Mouse (Mus musculus): ENCODE results near the gene Tmem88b. TPM values are rescaled to one million over a fixed set of nuclear protein-coding genes. Genes with fewer than 3 reads are reported as not detected.

Gene Tmem88b
- 0.05 TPM in 1 of 2 replicates, not detected in the other for total RNA-seq (2017)

DNA sequence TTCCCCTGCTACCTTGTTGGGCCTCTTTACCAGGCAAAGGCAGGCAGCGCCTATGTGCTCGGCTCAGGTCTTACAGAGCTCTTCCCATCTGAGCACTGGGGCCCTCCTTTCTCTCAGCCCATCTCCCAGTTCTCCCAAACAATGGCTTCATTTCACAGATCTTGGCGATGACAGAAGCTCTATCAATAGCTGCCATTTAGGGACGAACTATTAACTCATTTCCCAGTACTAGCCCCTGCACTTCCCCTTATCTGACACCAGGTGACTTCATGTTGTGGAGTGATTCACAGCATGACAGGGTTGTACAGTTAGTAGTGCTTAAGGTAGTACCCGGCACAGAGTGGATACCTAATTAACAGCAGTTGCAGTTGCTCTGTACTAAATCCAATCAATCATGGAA is at the start of gene Tmem88b:
Gene Tmem88b (minus strand): TSS at position 56 of the 400 bp plus-strand sequence.
- ATAC-seq (replicated peaks in 1 of 2; ENCODE audit: insufficient read depth in 1 of 2, low FRiP score in 2 of 2, low TSS enrichment in 1 of 2, low read depth in 1 of 2, poor library complexity in 2 of 2, severe bottlenecking in 2 of 2), result no peak

DNA sequence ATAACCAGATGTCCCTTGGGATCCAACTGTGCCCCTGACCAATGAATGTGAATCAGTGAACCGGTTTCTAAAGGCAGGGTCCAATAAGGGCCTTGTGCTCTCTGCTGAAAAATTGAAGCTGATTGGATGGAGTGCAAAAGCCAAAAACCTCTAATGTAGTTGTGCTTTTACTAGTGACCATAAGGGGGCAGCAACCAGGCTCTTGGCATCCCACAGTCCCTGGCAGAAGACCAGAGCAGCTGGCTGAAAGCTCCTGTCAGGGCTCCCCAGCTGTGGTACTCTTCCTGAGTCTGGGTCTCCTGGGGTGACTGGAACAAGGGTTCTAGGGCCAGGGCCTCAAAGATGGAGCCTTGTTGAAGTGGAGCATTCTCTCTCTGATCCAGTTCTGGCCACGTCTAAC is 48.2 kb upstream of the Tmem88b start:
- peak; percentile 29 to 42; a peak in 2 of 4 replicates for ATAC-seq (replicated peaks in 1 of 2; ENCODE audit: insufficient read depth in 1 of 2, low FRiP score in 2 of 2, low TSS enrichment in 1 of 2, low read depth in 1 of 2, poor library complexity in 2 of 2, severe bottlenecking in 2 of 2)

DNA sequence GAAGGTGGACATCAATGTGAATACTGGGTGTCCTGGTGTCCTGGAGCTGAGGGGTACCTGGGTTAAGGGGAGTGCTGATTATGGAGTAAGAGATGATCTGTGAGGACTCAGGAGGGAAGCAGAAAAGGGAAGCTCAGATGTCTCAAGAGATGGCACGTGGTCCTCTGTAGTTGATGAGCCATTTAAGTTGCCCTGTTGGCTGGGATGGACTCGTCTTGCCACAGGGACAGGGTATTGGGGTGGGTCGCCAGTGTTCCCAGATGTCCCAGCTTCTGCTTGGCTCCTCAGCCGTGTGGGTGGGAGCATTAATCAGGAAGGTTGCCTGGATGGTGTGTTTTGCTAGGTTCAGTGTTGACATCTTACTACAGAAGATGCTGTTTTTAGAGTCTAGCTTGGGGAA is 47.6 kb upstream of the Tmem88b start:
- no peak for ATAC-seq (replicated peaks in 1 of 2; ENCODE audit: insufficient read depth in 1 of 2, low FRiP score in 2 of 2, low TSS enrichment in 1 of 2, low read depth in 1 of 2, poor library complexity in 2 of 2, severe bottlenecking in 2 of 2)

DNA sequence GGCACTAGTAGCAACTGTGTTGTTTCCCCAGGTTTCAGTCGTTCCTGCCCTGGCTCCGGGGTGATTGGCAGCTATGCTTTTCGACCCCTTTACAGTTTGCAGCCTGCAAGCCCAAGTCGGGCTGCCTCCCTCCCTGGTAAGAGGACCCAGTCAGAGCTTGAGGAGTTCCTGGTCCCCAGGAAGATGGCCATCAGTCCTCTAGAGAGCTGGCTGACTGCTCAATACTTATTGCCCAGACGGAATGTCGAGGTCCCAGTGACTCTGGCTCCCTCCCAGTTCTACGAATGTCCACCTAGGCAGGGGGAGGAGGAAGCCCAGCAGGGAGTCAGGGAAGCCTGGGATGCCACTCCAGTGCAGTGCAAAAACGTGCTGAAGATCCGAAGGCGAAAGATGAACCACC is 46.6 kb upstream of the Tmem88b start:
- no peak for ATAC-seq (replicated peaks in 1 of 2; ENCODE audit: insufficient read depth in 1 of 2, low FRiP score in 2 of 2, low TSS enrichment in 1 of 2, low read depth in 1 of 2, poor library complexity in 2 of 2, severe bottlenecking in 2 of 2)

DNA sequence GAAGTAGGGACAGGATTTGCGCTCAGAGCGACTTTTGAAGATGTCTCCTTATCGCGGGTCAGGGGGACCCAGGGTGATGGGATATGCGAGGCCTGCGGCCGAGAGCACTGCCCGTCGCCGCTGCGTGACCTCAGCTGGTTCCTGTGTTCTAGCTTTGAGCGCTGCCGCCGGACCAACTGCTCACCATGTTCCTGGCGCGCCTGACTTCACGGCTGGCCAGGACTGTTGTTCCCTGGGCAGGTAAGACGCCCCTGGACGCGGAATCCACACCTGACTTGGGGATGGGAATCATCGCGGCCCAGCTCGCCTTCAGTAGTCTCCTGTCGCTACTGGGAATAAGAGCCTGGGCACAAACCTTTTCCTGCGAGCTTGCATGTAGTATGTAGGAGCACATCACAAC is 46.2 kb upstream of the Tmem88b start:
- ATAC-seq (replicated peaks in 1 of 2; ENCODE audit: insufficient read depth in 1 of 2, low FRiP score in 2 of 2, low TSS enrichment in 1 of 2, low read depth in 1 of 2, poor library complexity in 2 of 2, severe bottlenecking in 2 of 2), result no peak

DNA sequence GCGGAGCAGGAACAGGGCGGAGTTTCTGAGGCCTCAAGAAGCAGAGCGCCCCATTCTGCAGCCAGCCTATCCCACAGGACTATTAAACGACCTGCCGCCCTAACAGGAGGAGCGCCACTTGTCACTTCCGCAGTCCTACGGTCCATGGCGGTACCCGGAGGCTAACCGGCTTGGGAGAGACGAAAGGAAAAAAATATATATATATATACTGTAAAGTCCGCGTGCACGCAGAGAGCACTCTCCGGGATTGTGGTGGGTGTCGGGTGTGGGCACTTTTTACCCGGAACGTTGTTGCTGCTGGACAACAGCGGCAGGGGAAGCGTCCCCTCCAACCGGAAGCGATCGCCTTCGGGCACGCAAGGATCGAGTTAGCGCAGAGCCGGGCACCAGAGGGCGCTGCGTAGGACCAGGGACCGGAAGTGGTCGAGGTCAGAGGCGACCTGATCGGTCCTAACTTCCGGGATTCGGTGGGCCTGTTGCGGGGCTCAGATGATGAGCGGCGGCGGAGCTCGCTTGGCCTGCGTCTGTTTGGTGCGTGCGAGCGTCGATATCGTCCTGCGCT is 45.6 kb upstream of the Tmem88b start, which contains the start of gene Aurkaip1:
Gene Aurkaip1 (plus strand): TSS at position 68 of the 562 bp plus-strand sequence.
- peak; percentile 89 to 93 for ATAC-seq (replicated peaks in 1 of 2; ENCODE audit: insufficient read depth in 1 of 2, low FRiP score in 2 of 2, low TSS enrichment in 1 of 2, low read depth in 1 of 2, poor library complexity in 2 of 2, severe bottlenecking in 2 of 2)

DNA sequence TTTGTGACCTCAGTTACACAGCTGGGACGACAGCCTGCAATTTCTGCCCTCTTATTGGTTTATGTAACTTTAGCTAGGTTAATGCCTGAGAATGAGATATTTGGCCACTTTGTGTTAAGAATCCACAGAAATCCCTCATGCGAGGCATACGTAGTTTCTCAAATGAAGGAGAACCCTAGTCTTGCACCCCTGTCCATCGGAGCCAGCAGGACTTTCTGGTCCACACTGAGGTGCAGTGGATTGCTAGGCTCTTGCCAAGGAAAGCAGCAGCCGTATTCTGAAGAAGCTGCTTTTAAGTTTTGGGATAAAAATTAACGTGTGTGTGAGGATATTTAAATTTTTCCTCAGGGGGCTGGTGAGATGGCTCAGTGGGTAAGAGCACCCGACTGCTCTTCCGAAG is 44.9 kb upstream of the Tmem88b start:
- no peak for ATAC-seq (replicated peaks in 1 of 2; ENCODE audit: insufficient read depth in 1 of 2, low FRiP score in 2 of 2, low TSS enrichment in 1 of 2, low read depth in 1 of 2, poor library complexity in 2 of 2, severe bottlenecking in 2 of 2)

DNA sequence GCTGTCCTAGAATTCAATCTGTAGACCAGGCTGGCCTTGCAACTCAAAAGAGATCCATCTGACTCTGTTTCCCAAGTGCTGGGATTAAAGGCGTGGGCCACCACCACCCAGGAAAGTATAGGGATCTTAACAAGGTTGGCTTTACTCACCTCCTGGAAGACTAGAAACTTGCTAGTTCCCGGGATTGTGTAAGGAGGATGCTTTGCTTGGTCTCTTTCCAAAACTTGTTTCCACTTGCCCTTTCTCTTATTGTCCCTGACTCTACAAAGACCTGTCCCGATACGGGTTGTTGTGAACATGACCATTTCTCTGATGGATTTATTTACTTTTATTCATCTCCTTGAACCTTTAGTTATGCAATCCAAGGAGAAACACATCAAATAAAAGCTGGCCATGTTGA is 44.2 kb upstream of the Tmem88b start:
- ATAC-seq (replicated peaks in 1 of 2; ENCODE audit: insufficient read depth in 1 of 2, low FRiP score in 2 of 2, low TSS enrichment in 1 of 2, low read depth in 1 of 2, poor library complexity in 2 of 2, severe bottlenecking in 2 of 2), result no peak

DNA sequence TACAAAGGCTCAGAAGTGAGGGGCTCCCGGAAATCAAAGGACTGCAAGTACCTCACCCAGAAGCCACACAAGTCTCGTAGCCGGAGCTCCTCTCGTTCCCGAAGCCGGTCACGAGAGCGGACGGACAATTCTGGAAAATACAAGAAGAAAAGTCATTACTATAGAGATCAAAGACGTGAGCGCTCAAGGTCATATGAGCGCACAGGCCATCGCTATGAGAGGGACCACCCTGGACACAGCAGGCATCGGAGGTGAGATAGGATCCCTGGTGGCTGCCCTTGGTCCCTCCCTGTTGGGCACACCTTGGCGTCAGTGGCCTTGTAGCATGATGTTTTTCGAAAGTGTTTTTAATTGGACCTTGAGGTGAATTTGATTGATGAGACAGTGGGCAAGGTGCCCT is 37.8 kb upstream of the Tmem88b start:
- ATAC-seq (replicated peaks in 1 of 2; ENCODE audit: insufficient read depth in 1 of 2, low FRiP score in 2 of 2, low TSS enrichment in 1 of 2, low read depth in 1 of 2, poor library complexity in 2 of 2, severe bottlenecking in 2 of 2), result no peak

DNA sequence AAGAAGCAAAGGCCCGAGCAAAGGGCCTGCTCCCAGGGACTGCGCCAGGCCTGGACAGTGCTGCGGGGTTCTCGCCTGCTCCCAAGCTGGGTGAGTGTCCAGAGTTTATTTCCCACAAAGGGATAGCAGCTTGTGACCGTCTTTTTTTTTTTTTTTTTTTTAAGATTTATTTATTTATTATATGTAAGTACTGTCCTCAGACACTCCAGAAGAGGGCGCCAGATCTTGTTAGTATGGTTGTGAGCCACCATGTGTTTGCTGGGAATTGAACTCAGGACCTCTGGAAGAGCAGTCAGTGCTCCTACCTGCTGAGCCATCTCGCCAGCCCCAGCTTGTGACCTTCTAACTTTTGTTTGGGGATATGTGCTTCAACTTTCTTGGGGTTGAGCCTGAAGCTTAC is 35.4 kb upstream of the Tmem88b start:
- ATAC-seq (replicated peaks in 1 of 2; ENCODE audit: insufficient read depth in 1 of 2, low FRiP score in 2 of 2, low TSS enrichment in 1 of 2, low read depth in 1 of 2, poor library complexity in 2 of 2, severe bottlenecking in 2 of 2), result no peak

DNA sequence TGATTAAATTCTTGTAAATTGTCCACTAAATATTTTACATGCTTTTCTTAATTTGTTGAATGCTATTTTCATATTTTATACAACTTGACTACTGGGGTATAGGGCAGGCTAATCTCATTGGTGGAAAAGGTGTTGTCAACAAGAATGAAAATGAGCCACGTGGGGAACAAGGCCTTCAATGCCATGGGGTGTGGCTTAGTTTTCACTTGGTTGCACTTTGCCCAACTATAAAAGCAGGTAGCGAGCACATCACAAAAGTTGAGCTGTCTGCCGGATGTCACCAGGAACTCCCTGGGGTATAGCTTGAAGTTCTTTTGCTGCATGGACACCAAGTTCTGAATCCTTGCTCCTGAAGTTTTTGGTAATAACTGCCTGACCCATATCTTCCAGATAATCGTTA is 31.9 kb upstream of the Tmem88b start:
- no peak for ATAC-seq (replicated peaks in 1 of 2; ENCODE audit: insufficient read depth in 1 of 2, low FRiP score in 2 of 2, low TSS enrichment in 1 of 2, low read depth in 1 of 2, poor library complexity in 2 of 2, severe bottlenecking in 2 of 2)

DNA sequence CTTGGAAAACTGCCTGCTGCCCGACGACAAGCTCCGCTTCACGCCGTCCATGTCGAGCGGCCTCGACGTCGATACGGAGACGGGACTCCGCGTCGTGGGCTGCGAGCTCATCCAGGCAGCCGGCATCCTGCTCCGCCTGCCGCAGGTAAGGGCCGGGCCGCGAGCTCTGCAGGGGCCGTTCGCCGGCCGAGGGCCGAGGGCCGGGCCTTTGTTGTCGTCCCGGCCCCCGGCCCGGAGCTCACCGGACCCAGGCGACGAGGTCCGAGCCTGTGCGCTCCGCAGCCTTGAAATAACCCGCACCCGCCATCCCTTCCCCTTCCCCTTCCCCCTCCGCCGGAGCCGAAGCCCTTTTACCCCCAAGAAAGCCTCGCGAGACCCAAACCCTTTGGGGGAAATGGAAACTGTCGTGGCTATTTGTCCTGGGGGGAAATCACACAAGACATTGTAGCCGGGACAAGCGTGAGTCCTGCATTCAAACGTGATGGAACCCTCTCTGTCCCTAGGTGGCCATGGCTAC is 27.0 kb upstream of the Tmem88b start:
- ATAC-seq (replicated peaks in 1 of 2; ENCODE audit: insufficient read depth in 1 of 2, low FRiP score in 2 of 2, low TSS enrichment in 1 of 2, low read depth in 1 of 2, poor library complexity in 2 of 2, severe bottlenecking in 2 of 2), result 0 out of 4 replicates have a peak, but pooled peaks of 1 of the 2 experiments have one; percentile 12

DNA sequence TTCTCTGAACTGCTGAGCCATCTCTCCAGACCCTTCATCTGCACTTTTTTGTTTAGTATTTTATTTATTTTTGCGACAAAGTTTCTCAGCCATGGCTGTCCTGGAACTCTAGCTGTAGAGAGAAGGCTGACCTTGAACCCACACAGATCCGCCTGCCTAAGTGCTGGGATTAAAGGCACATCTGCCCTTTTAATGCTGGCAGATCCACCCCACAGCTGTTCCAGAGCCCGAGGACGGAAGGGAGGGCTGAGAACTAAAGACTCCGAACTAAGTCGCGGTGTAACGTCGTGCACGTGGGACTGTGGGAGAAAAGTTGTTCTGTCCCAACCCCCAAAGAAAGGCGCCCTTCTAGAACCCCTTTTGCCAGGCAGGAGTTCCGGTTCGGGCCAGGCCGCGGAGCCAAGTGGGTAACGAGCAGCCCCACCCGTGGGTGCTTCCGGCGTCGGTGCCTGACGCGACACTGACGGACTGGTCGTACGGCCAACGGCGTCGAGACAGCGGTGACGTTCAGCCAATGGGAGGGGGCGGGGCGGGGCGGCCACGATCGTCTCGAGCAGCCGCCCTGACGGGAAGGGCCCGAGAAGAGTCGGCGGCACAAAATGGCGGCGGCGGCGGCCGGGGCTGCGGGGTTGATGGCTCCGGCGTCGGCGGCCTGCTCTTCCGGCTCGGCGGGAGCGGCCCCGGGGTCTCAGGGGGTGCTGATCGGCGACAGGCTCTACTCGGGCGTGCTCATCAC is 26.4 kb upstream of the Tmem88b start, which contains the start of gene Ccnl2:
Gene Ccnl2 (plus strand): TSS at position 561 of the 736 bp plus-strand sequence.
- peak; percentile 99 to 100 for ATAC-seq (replicated peaks in 1 of 2; ENCODE audit: insufficient read depth in 1 of 2, low FRiP score in 2 of 2, low TSS enrichment in 1 of 2, low read depth in 1 of 2, poor library complexity in 2 of 2, severe bottlenecking in 2 of 2)

DNA sequence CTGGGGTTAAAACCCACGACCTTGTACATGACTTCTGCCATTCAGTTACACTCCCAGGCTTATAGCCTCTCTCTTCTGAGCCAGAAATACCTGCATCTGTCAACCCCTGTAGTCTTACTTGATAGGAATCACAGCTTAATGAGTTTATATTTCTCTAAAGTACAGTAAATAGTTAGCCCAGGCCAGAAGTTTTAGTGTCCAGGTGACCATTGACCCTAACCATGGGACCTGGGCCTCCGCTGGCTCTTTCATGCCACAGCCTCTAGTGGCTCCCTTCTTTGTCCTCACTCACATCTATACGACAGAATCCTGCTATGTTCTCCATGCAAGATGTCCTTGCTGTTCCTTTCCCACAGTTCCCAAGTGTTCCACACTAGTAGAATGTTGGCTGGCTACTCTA is 22.2 kb upstream of the Tmem88b start:
- no peak for ATAC-seq (replicated peaks in 1 of 2; ENCODE audit: insufficient read depth in 1 of 2, low FRiP score in 2 of 2, low TSS enrichment in 1 of 2, low read depth in 1 of 2, poor library complexity in 2 of 2, severe bottlenecking in 2 of 2)

DNA sequence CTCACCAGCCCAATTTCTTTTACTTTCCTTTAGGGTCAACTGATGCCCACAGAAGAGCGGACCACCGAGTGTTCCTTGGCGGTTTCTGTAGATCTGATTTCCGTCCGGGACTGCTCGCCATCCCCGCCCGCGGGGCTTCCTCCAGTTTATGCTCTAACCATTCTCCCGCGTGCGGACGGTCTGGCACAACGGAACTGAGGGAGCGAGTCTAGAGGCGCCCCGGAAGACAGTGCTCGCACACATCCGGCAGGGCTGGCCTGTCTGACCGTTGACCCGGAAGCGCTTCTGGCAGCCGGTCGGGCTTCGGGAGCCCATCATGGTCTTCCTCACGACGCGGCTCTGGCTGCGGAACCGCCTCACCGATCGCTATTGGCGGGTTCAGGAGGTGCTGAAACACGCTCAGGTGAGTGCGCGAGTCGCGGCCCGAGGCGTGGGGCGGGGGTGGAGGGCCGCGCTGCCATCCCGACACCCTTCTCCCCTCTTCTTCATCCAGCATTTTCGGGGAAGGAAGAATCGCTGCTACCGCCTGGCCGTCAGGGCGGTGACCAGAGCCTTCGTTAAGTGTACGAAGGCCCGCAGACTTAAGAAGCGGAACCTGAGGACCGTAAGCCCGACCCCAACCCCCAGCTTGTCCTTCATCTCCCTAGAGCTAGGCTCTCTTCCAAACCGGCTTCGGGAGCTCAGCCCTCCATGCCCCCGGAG is 17.8 kb upstream of the Tmem88b start:
- ATAC-seq (replicated peaks in 1 of 2; ENCODE audit: insufficient read depth in 1 of 2, low FRiP score in 2 of 2, low TSS enrichment in 1 of 2, low read depth in 1 of 2, poor library complexity in 2 of 2, severe bottlenecking in 2 of 2), result peak; percentile 94 to 97

DNA sequence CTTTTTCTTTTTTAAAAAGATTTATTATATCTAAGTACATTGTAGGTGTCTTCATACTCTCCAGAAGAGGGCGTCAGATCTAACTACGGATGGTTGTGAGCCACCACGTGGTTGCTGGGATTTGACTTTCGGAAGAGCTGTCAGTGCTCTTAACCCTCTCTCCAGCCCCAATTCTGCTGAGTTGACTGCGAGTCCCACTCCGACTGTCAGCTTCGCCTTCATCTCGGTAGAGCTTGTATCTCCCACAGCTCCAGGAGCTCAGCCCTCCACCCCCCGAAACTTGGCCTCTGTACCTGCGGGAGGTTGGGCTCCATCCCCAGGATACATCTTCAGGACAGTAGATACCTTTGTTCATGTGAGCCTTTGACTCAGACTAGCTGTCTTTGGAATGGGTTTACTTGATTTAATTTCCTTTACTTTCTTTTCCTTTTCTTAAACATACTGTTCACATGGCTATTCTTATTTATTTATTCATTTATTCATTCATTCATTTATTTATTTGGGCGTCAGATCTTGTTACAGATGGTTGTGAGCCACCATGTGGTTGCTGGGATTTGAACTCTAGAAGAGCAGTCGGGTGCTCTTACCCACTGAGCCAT is 17.2 kb upstream of the Tmem88b start, which contains the start of gene Mrpl20:
Gene Mrpl20 (plus strand): TSS at position 138 of the 599 bp plus-strand sequence.
- ATAC-seq (replicated peaks in 1 of 2; ENCODE audit: insufficient read depth in 1 of 2, low FRiP score in 2 of 2, low TSS enrichment in 1 of 2, low read depth in 1 of 2, poor library complexity in 2 of 2, severe bottlenecking in 2 of 2), result 0 out of 4 replicates have a peak, but pooled peaks of 1 of the 2 experiments have one; percentile 22

DNA sequence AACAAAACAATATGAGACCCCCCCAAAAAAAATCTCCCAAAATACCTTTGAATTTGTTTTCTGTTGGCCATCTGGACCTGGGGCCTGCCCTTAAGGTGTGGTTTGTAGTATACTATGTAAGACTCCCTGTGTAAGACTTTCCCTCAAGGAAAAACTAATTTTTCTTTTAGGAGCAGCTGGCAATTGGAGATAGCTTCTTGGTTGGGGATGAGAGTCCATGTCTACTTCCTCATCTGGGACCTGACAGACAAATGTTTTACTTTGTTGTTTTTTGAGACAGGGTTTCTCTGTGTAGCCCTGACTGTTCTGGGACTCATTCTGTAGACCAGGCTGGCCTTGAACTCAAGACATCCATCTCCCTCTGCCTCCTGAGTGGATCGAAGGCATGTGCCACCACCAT is 16.4 kb upstream of the Tmem88b start:
- ATAC-seq (replicated peaks in 1 of 2; ENCODE audit: insufficient read depth in 1 of 2, low FRiP score in 2 of 2, low TSS enrichment in 1 of 2, low read depth in 1 of 2, poor library complexity in 2 of 2, severe bottlenecking in 2 of 2), result no peak

DNA sequence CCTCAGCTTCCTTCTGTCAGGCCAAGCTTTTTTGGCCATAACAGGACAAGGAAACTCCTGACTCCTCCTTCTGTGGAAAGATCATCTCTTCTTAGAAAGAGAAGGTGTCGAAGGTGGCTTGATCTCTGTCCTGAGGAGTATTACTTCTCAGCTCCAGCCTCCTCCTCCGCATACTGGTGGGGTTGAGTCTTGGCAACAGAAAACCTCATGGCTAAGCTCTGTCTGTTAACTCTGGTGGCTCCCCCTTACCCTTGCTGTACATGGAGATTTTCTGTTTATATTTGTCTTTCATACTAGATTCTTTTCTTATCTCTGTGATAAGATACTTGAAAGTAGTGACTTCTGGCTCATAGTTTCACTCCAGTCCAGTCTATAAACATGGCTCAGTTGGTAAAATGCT is 8.1 kb upstream of the Tmem88b start:
- no peak for ATAC-seq (replicated peaks in 1 of 2; ENCODE audit: insufficient read depth in 1 of 2, low FRiP score in 2 of 2, low TSS enrichment in 1 of 2, low read depth in 1 of 2, poor library complexity in 2 of 2, severe bottlenecking in 2 of 2)
